Mouse (Mus musculus): ENCODE results near the gene Gstt1. TPM values are rescaled to one million over a fixed set of nuclear protein-coding genes. Genes with fewer than 3 reads are reported as not detected.
A peak's percentile ranks its signal among the peaks of the same experiment; 100 is the strongest.

The Gstt1 gene
- total and polyA plus RNA-seq, 2 experiments from 2014 or later = 21.4 to 37.1 TPM

- no peak for DNase-seq (ENCODE audit: low spot score)
- TF ChIP-seq CTCF (IDR thresholded peaks at IDR 0.05) = peak; percentile 66
- 70% methylated on average over 13 of the region's 13 CpGs for WGBS
Measured at GRCm38 (mm10) chr10:75832272-75832895, 34.0 kb upstream of the Gstt1 start.

GRCm38 (mm10) chr10:75830275-75830670 lies 31.9 kb upstream of the Gstt1 start:
- Histone ChIP-seq H3K4me2 (ENCODE audit: low read depth, low read length, poor library complexity, severe bottlenecking) (no peak overlapping the region), H3K27me3 (ENCODE audit: insufficient read depth, low read length) (peaks cover 9% of the 10 kb centered on the region), H3K9me3 (ENCODE audit: low read length) (no peaks in the 10 kb centered on the region), H3K36me3 (ENCODE audit: insufficient read depth, low read length) (no peaks in the 10 kb centered on the region), H3K4me3 (ENCODE audit: low read depth, low read length) (no peak overlapping the region), H3K27ac (ENCODE audit: low read depth, low read length) (no peak overlapping the region), H3K4me1 (ENCODE audit: insufficient read depth, low read length) (no peaks in the 10 kb centered on the region), H3K9ac (replicated peaks; ENCODE audit: low read length, poor library complexity, severe bottlenecking) (no peak overlapping the region)
- DNase-seq (ENCODE audit: low spot score) = no peak
- no peak for TF ChIP-seq CTCF (IDR thresholded peaks at IDR 0.05)
- 90% methylated on average over 2 of the region's 2 CpGs for WGBS
- no peak for ATAC-seq (ENCODE audit: low FRiP score)

More at GRCm38 (mm10) chr10:75832272-75832895, 34.0 kb upstream of the Gstt1 start:
- Histone ChIP-seq H3K4me3 (ENCODE audit: low read depth, low read length) (no peak overlapping the region), H3K4me2 (ENCODE audit: low read depth, low read length, poor library complexity, severe bottlenecking) (no peak overlapping the region), H3K9me3 (ENCODE audit: low read length) (no peaks in the 10 kb centered on the region), H3K9ac (replicated peaks; ENCODE audit: low read length, poor library complexity, severe bottlenecking) (no peak overlapping the region), H3K27ac (ENCODE audit: low read depth, low read length) (no peak overlapping the region), H3K4me1 (ENCODE audit: insufficient read depth, low read length) (no peaks in the 10 kb centered on the region), H3K27me3 (ENCODE audit: insufficient read depth, low read length) (peaks cover 9% of the 10 kb centered on the region), H3K36me3 (ENCODE audit: insufficient read depth, low read length) (no peaks in the 10 kb centered on the region)
- no peak for ATAC-seq (ENCODE audit: low FRiP score)

- 78% methylated on average over 2 of the region's 2 CpGs for WGBS
- H3K9me3 ChIP-seq (ENCODE audit: low read length) = no peaks in the 10 kb centered on the region
- no peak for ATAC-seq (ENCODE audit: low FRiP score)
- peaks cover 9% of the 10 kb centered on the region for H3K27me3 ChIP-seq (ENCODE audit: insufficient read depth, low read length)
- no peaks in the 10 kb centered on the region for H3K36me3 ChIP-seq (ENCODE audit: insufficient read depth, low read length)
- no peak overlapping the region for H3K4me3 ChIP-seq (ENCODE audit: low read depth, low read length)
- no peak overlapping the region for H3K9ac ChIP-seq (replicated peaks; ENCODE audit: low read length, poor library complexity, severe bottlenecking)
- H3K4me1 ChIP-seq (ENCODE audit: insufficient read depth, low read length) = no peaks in the 10 kb centered on the region
- H3K27ac ChIP-seq (ENCODE audit: low read depth, low read length) = no peak overlapping the region
- H3K4me2 ChIP-seq (ENCODE audit: low read depth, low read length, poor library complexity, severe bottlenecking) = no peak overlapping the region
- TF ChIP-seq CTCF (IDR thresholded peaks at IDR 0.05) = no peak
- DNase-seq (ENCODE audit: low spot score) = no peak
Measured at GRCm38 (mm10) chr10:75829529-75830274, 31.3 kb upstream of the Gstt1 start.

DNA sequence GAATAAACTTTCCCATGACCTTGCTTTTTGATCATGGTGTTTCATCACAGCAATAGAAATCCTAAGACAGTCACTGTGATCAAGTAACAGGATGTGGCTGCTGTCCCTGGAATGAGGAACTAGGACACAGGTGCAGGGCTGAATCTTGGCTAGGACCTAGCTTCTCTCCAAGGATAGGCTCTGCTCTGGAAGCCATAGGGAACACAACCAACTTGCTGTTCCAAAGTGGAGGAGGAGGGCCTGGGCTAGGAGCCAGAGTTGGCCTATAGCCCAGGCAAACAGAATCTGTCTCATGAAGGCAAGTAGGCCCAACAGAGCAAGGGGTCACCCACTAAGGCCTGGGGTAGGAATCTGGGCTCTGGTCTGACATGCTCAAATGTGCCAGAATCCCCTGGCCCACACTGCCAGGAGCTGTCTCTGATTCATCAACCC lies 30.1 kb upstream of the Gstt1 start:
- Histone ChIP-seq H3K4me2 (ENCODE audit: low read depth, low read length, poor library complexity, severe bottlenecking) (no peak overlapping the region), H3K9ac (replicated peaks; ENCODE audit: low read length, poor library complexity, severe bottlenecking) (no peak overlapping the region), H3K4me3 (ENCODE audit: low read depth, low read length) (no peak overlapping the region), H3K4me1 (ENCODE audit: insufficient read depth, low read length) (no peaks in the 10 kb centered on the region), H3K27me3 (ENCODE audit: insufficient read depth, low read length) (peaks cover 4% of the 10 kb centered on the region), H3K9me3 (ENCODE audit: low read length) (no peaks in the 10 kb centered on the region), H3K27ac (ENCODE audit: low read depth, low read length) (no peak overlapping the region), H3K36me3 (ENCODE audit: insufficient read depth, low read length) (no peaks in the 10 kb centered on the region)
- ATAC-seq (ENCODE audit: low FRiP score) (no peak), DNase-seq (ENCODE audit: low spot score) (peak; percentile 79)
- no peak for TF ChIP-seq CTCF (IDR thresholded peaks at IDR 0.05)

GRCm38 (mm10) chr10:75827668-75828360 lies 29.4 kb upstream of the Gstt1 start:
- no peaks in the 10 kb centered on the region for H3K9me3 ChIP-seq (ENCODE audit: low read length)
- no peak for TF ChIP-seq CTCF (IDR thresholded peaks at IDR 0.05)
- no peak overlapping the region for H3K4me2 ChIP-seq (ENCODE audit: low read depth, low read length, poor library complexity, severe bottlenecking)
- H3K4me1 ChIP-seq (ENCODE audit: insufficient read depth, low read length) = no peaks in the 10 kb centered on the region
- ATAC-seq (ENCODE audit: low FRiP score) (no peak; the same call in 1 of the 2 replicates), DNase-seq (ENCODE audit: low spot score) (peak; percentile 46)
- H3K27me3 ChIP-seq (ENCODE audit: insufficient read depth, low read length) = no peaks in the 10 kb centered on the region
- 87% methylated on average over 4 of the region's 4 CpGs for whole genome bisulfite sequencing
- no peak overlapping the region for H3K4me3 ChIP-seq (ENCODE audit: low read depth, low read length)
- H3K36me3 ChIP-seq (ENCODE audit: insufficient read depth, low read length) = no peaks in the 10 kb centered on the region
- H3K9ac ChIP-seq (replicated peaks; ENCODE audit: low read length, poor library complexity, severe bottlenecking) = no peak overlapping the region
- no peak overlapping the region for H3K27ac ChIP-seq (ENCODE audit: low read depth, low read length)

DNA sequence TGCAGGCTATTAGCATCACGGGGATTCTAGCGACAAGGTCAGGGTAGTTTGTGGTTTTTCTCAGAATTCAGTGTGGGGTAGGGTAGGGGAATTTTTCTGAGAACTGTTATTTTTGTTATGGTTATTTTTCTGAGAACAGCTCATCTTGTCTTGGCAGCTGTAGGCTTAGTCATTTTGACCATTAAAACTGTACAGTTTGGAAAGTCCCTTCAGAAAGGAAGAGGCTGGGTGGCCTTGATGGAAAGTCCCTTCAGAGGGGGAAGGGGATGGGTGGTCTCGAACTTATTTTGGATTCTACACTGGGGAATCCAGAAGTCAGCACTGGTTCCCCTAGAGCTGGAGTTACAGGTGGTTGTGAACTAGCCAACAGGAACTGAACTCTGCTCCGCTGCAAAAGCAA lies 26.1 kb upstream of the Gstt1 start:
- ATAC-seq (ENCODE audit: low FRiP score) = no peak
- TF ChIP-seq CTCF (IDR thresholded peaks at IDR 0.05) = no peak
- Histone ChIP-seq H3K36me3 (ENCODE audit: insufficient read depth, low read length) (no peaks in the 10 kb centered on the region), H3K4me3 (ENCODE audit: low read depth, low read length) (no peak overlapping the region), H3K27ac (ENCODE audit: low read depth, low read length) (no peak overlapping the region), H3K9ac (replicated peaks; ENCODE audit: low read length, poor library complexity, severe bottlenecking) (no peak overlapping the region), H3K4me2 (ENCODE audit: low read depth, low read length, poor library complexity, severe bottlenecking) (no peak overlapping the region), H3K27me3 (ENCODE audit: insufficient read depth, low read length) (no peaks in the 10 kb centered on the region), H3K9me3 (ENCODE audit: low read length) (no peaks in the 10 kb centered on the region), H3K4me1 (ENCODE audit: insufficient read depth, low read length) (no peaks in the 10 kb centered on the region)
- DNase-seq (ENCODE audit: low spot score) = no peak
- WGBS = 89% methylated on average over 4 of the region's 4 CpGs

All from midbrain, postnatal 0 days (tissue).